Mouse (Mus musculus) neural tube, embryonic 12.5 days (tissue): ENCODE measurements around the gene Rer1. TPM values are rescaled to one million over a fixed set of nuclear protein-coding genes. Genes with fewer than 3 reads are reported as not detected.

Source experiments
- ATAC-seq: fragments of 200-750 bp; cut with Nextera tagmentation; 2 replicates; pipeline ENCODE4 v1.8.0; 2017; ENCODE audit warnings: low read depth, mild to moderate bottlenecking, moderate TSS enrichment, moderate library complexity; ENCODE audit not compliant: low FRiP score
- H3K27ac ChIP-seq: fragments of 300-500 bp; sonication (generic); 2 replicates; pipeline ENCODE4 v1.5.1; 2016
- H3K27me3 ChIP-seq: fragments of 300-500 bp; sonication (generic); replicated peaks from 2 replicates; pipeline ENCODE4 v1.6.1; 2016; ENCODE audit warnings: mild to moderate bottlenecking
- H3K36me3 ChIP-seq: fragments of 300-500 bp; sonication (generic); 2 replicates; pipeline ENCODE4 v1.6.1; 2016; ENCODE audit warnings: mild to moderate bottlenecking
- H3K4me1 ChIP-seq: fragments of 300-500 bp; sonication (generic); 2 replicates; pipeline ENCODE4 v1.6.1; 2016
- H3K4me2 ChIP-seq: fragments of 300-500 bp; sonication (generic); replicated peaks from 2 replicates; pipeline ENCODE4 v1.6.1; 2016; ENCODE audit warnings: mild to moderate bottlenecking
- H3K4me3 ChIP-seq: fragments of 300-500 bp; sonication (generic); 2 replicates; pipeline ENCODE4 v1.5.1; 2016
- H3K9ac ChIP-seq: fragments of 300-500 bp; sonication (generic); 2 replicates; pipeline ENCODE4 v1.6.1; 2016; ENCODE audit warnings: mild to moderate bottlenecking
- H3K9me3 ChIP-seq: fragments of 300-500 bp; sonication (generic); 2 replicates; pipeline ENCODE4 v1.6.1; 2016; ENCODE audit warnings: mild to moderate bottlenecking
- WGBS: fragments of 180-500 bp; shearing (Covaris S2); methylation state at CpG from one replicate; pipeline ENCODE4 v1.1.7; 2016; 5-methylcytosine and 5-hydroxymethylcytosine counted together
- polyA plus RNA-seq: library from polyadenylated mRNA; unstranded; fragments of >200 nt; fragmentation: Nextera tagmentation; extraction: Ambion mirVana; gene quantifications from 2 replicates; pipeline ENCODE4 v1.2.1, GENCODE M21; 2016

Rer1 gene
- 135 and 137 TPM in 2 replicates for polyA plus RNA-seq

DNA sequence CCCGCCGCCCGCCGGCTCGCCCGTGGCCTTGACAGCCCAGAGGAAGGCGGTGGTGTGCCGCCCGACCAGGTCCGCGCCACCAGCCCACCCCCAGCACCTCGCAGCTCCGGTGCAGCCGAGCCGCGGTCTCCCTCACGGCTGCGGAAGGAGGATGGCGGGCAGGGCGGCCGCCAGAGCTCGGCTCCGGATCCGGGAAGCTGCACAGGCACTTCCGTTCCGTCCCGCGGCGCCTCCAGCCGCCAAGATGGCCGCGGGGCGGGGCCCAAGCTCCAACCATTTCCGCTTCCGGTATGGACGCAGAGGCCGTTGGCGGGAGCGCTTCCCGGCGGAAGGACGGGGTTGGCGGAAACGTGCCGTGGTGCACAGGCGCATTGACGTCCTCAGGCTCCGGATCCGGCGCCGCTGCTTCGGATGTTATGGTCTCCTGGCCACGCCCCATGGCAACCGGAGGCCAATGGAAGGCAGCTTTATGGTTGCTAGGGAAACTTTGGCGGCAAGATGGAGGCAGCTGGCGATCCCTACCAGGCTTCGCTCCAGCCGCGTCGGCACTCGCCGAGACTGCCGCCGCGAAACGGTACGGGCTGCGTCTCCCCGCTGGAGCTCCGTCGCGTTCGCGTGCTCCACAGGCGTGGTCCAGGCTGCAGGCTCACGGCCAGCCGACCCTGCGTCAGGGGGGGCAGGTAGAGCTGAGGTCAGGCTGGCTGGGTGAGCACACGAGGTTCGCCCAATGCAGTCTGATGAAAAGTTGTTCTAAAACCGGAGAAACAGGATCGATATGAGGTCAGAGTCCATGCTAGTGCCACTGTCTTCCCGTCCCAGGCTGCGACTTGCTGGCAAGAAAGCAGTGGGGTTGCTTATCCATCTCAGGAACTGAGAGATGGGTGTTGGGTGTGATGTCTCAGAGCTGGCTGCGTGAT is at the start of gene Rer1, which contains the start of gene Morn1:
Gene Rer1 (minus strand): TSS at position 275 of the 917 bp plus-strand sequence.
Gene Morn1 (plus strand): TSS at position 470 of the 917 bp plus-strand sequence.
- Histone ChIP-seq H3K4me2 (peak within 1 kb of the TSS; percentile 97), H3K27ac (peak within 1 kb of the TSS; percentile 86), H3K4me3 (peak within 1 kb of the TSS; percentile 98), H3K9ac (peak within 1 kb of the TSS; percentile 92), H3K9me3 (no peaks in the 10 kb centered on the region), H3K27me3 (no peaks in the 10 kb centered on the region), H3K4me1 (peaks cover 30% of the 10 kb centered on the region), H3K36me3 (peaks cover 21% of the 10 kb centered on the region)
- under 1% methylated on average over 85 of the region's 85 CpGs for WGBS
- ATAC-seq: peak; percentile 97

GRCm38 (mm10) chr4:155134686-155135172 is 48.5 kb upstream of the Rer1 start:
- H3K4me1 ChIP-seq: peaks cover 30% of the 10 kb centered on the region
- H3K4me3 ChIP-seq: no peak overlapping the region
- no peaks in the 10 kb centered on the region for H3K27me3 ChIP-seq
- H3K9ac ChIP-seq: no peak overlapping the region
- no peaks in the 10 kb centered on the region for H3K9me3 ChIP-seq
- H3K27ac ChIP-seq: 0 out of 2 replicates have a peak overlapping the region, but pooled peaks have one; percentile 32
- no peaks in the 10 kb centered on the region for H3K36me3 ChIP-seq
- WGBS: 84% methylated on average over 7 of the region's 7 CpGs
- H3K4me2 ChIP-seq: no peak overlapping the region
- 0 out of 2 replicates have a peak, but pooled peaks have one; percentile 33 for ATAC-seq

- Histone ChIP-seq H3K4me2 (0 out of 2 replicates have a peak overlapping the region, but pooled peaks have one; percentile 5), H3K4me3 (no peak overlapping the region), H3K36me3 (no peaks in the 10 kb centered on the region), H3K4me1 (peaks cover 30% of the 10 kb centered on the region), H3K27me3 (no peaks in the 10 kb centered on the region), H3K27ac (no peak overlapping the region), H3K9ac (no peak overlapping the region), H3K9me3 (no peaks in the 10 kb centered on the region)
- ATAC-seq: no peak
- 55% methylated on average over 20 of the region's 20 CpGs for WGBS
These were observed 47.7 kb upstream of the Rer1 start for GRCm38 (mm10) chr4:155133658-155134417.

DNA sequence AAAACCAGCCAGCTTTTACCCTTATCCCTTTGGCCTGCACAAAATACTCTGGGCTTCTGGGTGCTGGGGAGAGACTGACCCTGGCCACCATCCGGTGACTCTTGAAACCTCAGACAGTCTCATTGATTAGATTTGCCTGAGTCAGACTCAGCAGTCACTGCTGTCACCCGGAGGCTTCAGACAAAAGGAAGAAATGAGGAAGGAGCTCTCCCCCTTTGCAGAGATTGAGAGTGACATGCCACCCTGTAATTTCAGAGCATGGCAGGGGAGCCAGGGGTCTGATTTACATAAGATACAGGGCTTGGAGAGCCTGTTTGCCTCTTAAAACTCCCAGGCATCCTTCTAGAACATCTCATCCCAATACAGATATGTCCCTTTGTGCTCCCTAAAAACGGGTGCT is 47.0 kb upstream of the Rer1 start:
- H3K9ac ChIP-seq: no peak overlapping the region
- 50% methylated on average over 3 of the region's 3 CpGs for WGBS
- no peaks in the 10 kb centered on the region for H3K27me3 ChIP-seq
- H3K4me1 ChIP-seq: peaks cover 30% of the 10 kb centered on the region
- no peak overlapping the region for H3K4me3 ChIP-seq
- H3K36me3 ChIP-seq: no peaks in the 10 kb centered on the region
- ATAC-seq: no peak
- H3K27ac ChIP-seq: no peak overlapping the region
- H3K9me3 ChIP-seq: no peaks in the 10 kb centered on the region
- no peak overlapping the region for H3K4me2 ChIP-seq

- no peak for ATAC-seq
- no peaks in the 10 kb centered on the region for H3K27me3 ChIP-seq
- H3K4me2 ChIP-seq: no peak overlapping the region
- H3K9ac ChIP-seq: no peak overlapping the region
- no peak overlapping the region for H3K4me3 ChIP-seq
- H3K9me3 ChIP-seq: no peaks in the 10 kb centered on the region
- 84% methylated on average over 7 of the region's 7 CpGs for WGBS
- H3K27ac ChIP-seq: no peak overlapping the region
- no peaks in the 10 kb centered on the region for H3K36me3 ChIP-seq
- H3K4me1 ChIP-seq: peaks cover 31% of the 10 kb centered on the region
These were observed 44.4 kb upstream of the Rer1 start for GRCm38 (mm10) chr4:155130616-155131015.

DNA sequence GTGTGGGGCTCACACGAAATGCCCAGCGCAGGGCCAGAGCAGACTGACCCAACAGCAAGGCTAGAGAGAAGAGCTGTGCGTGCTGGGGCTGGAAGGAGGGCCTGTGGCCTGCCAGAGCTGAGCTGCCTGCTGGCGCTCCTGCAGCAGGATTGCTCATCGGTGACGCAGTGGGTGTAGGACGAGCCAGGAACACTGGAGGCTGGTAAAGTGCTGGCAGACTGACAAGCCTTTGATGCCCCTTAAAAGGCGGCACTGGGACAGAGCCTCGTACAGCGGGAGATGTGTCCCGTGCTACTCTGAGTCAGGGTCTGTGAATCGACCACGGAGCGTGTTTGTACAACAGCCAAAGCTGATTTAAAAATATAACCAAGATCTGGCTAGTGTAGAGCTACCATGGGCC is 43.8 kb upstream of the Rer1 start:
- Histone ChIP-seq H3K9me3 (no peaks in the 10 kb centered on the region), H3K4me1 (peaks cover 25% of the 10 kb centered on the region), H3K4me2 (no peak overlapping the region), H3K27me3 (no peaks in the 10 kb centered on the region), H3K9ac (no peak overlapping the region), H3K36me3 (no peaks in the 10 kb centered on the region), H3K27ac (no peak overlapping the region), H3K4me3 (no peak overlapping the region)
- no peak for ATAC-seq
- 84% methylated on average over 14 of the region's 14 CpGs for WGBS

GRCm38 (mm10) chr4:155129132-155129917 is 43.1 kb upstream of the Rer1 start:
- Histone ChIP-seq H3K9me3 (no peaks in the 10 kb centered on the region), H3K27ac (no peak overlapping the region), H3K4me2 (no peak overlapping the region), H3K9ac (no peak overlapping the region), H3K4me1 (peaks cover 23% of the 10 kb centered on the region), H3K27me3 (no peaks in the 10 kb centered on the region), H3K4me3 (no peak overlapping the region), H3K36me3 (no peaks in the 10 kb centered on the region)
- ATAC-seq: no peak
- WGBS: 92% methylated on average over 10 of the region's 10 CpGs

- no peak for ATAC-seq
- WGBS: 92% methylated on average over 15 of the region's 15 CpGs
- Histone ChIP-seq H3K4me2 (no peak overlapping the region), H3K27me3 (no peaks in the 10 kb centered on the region), H3K36me3 (no peaks in the 10 kb centered on the region), H3K9me3 (no peaks in the 10 kb centered on the region), H3K4me3 (no peak overlapping the region), H3K4me1 (peaks cover 18% of the 10 kb centered on the region), H3K27ac (no peak overlapping the region), H3K9ac (no peak overlapping the region)
These were observed 42.2 kb upstream of the Rer1 start for GRCm38 (mm10) chr4:155128411-155128810.

DNA sequence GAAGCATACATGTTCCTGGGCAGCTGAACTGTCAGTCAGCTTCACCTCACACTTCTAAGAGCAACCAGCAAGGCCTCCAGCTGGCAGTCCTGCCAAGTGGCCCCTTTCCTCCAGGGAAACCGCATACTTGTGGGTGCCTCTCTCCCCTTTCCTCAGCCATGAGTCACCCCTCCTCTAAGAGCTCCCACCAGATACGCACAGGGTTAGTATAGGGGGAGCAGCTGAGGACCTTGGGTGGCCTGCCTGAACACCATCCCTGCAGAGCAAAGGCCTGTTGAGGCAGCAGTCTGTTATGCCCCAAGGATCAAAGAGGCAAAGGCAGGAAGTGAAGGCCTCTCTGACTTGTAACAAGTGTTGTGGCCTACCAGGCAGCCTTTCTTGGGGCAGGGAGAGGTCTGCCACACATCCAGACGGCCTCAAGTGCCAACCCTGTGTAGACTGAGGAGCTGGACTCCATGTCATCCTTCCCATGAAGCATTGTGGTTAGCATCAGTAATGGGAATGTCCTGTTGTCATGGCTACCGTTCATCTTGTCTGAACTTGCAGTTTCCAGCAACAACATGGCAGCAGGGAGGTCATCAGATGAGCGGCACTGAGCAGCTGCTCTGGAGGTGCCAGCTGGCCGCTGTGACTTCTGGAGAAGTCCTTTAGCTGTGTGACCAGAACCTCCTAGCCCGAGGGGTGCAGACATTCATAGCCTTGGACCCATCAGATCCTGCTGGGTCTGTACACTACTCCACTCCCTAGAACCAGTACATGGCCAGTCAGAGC is 40.6 kb upstream of the Rer1 start:
- H3K27ac ChIP-seq: no peak overlapping the region
- no peak overlapping the region for H3K4me2 ChIP-seq
- ATAC-seq: no peak
- H3K4me3 ChIP-seq: no peak overlapping the region
- H3K36me3 ChIP-seq: no peaks in the 10 kb centered on the region
- no peaks in the 10 kb centered on the region for H3K9me3 ChIP-seq
- H3K4me1 ChIP-seq: peaks cover 26% of the 10 kb centered on the region
- H3K27me3 ChIP-seq: no peaks in the 10 kb centered on the region
- WGBS: 59% methylated on average over 7 of the region's 7 CpGs
- no peak overlapping the region for H3K9ac ChIP-seq

DNA sequence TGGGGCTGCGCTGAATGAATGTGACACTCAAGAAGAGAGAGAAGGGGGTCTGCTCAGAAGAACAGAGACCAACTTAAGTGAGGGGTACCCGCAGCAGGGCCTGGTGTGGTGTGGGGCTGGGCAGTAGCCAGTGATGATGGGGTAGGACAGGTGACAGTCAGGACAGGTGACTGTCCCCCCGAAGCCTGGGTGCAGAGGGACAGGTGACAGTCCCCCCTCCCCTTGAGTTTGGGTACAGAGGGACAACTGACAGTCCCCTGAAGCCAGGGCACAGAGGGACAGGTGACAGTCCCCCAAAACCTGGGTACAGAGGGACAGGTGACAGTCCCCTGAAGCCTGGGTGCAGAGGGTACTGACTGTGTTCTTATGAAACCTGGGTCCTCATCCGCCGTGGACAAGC is 40.0 kb upstream of the Rer1 start:
- WGBS: 88% methylated on average over 5 of the region's 5 CpGs
- no peak overlapping the region for H3K4me2 ChIP-seq
- peaks cover 28% of the 10 kb centered on the region for H3K4me1 ChIP-seq
- H3K9me3 ChIP-seq: no peaks in the 10 kb centered on the region
- H3K36me3 ChIP-seq: no peaks in the 10 kb centered on the region
- H3K9ac ChIP-seq: no peak overlapping the region
- no peak overlapping the region for H3K4me3 ChIP-seq
- ATAC-seq: no peak
- no peak overlapping the region for H3K27ac ChIP-seq
- H3K27me3 ChIP-seq: no peaks in the 10 kb centered on the region

DNA sequence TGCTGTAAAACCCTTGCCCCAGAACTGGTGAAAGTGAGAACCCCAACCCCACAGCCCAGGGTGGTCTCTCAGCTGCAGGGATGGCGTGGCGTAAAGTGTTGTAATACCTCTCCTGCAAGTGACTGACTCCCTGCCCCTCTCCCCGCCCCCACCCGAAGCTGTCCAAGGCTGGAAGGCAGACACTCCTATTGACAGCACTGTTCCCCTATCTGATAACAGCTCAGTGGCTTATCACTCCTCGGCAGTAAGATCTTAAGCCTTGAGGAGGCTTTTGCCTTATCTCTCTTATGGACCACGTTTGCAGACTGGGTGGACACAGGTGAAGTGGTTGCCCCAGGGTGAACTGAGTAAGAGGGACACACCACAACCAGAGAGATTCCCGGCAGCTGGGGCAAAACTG is 39.1 kb upstream of the Rer1 start:
- Histone ChIP-seq H3K9me3 (no peaks in the 10 kb centered on the region), H3K4me1 (peaks cover 30% of the 10 kb centered on the region), H3K36me3 (no peaks in the 10 kb centered on the region), H3K27ac (no peak overlapping the region), H3K4me2 (no peak overlapping the region), H3K4me3 (no peak overlapping the region), H3K9ac (no peak overlapping the region), H3K27me3 (no peaks in the 10 kb centered on the region)
- no peak for ATAC-seq
- 61% methylated on average over 7 of the region's 7 CpGs for whole genome bisulfite sequencing
